Mouse (Mus musculus): ENCODE results near the gene Ube4b.

Gene Ube4b

DNA sequence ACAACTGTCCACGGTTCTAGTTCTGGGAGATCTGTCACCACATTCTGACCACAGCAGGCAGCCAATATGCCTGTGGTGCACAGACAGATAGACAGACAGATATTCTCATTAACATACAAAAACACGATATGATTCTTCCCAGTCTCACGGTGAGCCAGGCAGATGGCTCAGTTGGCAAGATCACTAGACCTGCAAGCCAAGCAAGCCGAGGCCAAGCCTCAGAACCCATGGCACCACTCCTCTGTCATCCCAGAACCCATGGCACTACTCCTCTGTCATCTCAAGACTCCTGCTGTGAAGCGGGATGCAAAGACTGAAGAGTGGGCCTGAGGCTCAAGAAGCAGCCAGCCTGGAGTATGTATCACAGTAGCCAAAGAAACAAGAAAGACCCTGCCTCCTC is 3.0 kb upstream of the Ube4b start:
- no peak for DNase-seq

DNA sequence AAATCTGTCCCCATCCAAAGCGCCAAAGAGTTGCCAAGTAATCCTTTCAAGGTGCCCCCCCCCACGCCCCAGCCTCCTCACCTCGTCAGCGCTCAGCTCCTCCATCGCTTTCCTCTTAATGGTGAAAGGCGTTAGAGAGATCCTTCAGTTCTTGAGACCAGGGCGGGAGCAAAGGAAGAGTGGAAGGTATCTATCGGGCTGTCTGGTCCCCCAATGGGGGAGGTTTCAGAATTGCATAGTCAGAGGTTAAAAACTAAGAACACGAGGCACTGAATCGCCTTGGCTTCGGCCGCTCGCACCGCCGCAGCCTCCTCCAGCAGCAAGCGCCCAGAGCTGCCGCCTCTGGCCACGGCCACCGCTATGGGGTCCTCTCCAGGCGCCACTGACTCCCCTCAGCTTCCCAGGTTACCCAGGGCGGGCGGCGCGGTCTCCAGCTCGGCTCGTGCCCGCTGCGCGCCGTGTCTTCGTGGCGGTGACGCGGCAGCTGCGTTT is 702 bp downstream of the Ube4b start:
- peak; percentile 41 for DNase-seq

DNA sequence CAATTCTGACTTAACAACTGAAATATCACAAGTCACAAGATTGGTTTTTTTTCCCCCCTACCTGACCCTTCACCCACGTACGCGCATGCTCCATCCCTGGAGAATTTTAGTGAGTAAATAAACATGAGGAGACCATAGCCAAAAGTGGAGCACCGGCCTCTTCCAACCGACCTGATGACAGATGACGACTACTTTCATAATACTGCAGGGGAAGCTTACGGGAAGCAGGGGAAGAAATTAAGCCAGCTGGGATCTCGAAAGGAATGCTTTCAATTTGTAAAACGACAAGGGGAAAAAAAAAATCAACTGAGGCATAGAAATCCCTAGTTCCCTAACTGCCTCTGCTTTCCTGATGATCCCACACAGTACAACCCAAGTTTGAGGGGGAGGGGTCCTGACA is 1.8 kb downstream of the Ube4b start:
- DNase-seq, result no peak

DNA sequence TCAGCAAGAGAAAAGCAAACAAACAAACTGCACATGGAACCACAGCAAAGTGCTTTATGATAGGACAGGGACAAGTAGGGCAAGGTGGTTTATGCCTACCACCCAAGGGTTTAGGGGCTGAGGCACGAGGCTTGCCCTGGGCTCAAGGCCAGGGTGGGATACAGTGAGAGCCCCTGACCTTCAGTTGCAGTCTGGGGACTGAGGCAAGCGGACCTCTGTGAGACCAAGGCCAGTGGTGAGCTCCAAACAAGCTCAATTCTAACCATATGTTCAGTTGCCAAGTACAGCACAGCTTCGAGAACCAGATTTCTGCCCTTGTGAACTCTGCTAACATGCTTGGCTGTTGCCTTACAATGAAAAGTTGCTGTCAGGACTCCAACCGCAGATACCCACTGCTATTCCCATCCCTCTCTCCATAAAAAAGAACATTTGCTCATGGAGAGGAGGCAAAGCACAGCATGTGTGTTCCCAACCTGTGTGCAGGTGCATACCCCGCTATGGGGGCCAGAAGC is 8.6 kb downstream of the Ube4b start:
- DNase-seq, result no peak

DNA sequence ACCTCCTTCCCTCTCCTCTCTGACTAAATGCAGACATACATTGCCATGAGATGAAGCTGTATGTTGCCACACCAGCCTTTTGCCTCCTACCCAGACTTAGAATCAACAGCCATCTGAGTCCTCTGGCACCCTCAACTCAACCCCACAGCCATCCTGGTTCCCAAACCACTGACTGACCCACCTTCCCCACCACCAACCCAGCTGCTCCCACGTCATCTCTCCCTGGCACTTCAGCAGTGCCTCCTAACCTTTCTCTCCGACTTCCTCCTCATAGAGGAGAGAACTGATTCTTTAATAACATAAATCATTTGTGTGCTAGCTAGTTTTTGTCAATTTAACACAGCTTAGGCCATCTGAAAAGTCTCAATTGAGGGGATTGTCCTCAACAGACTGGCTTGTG is 9.6 kb downstream of the Ube4b start:
- no peak for DNase-seq

DNA sequence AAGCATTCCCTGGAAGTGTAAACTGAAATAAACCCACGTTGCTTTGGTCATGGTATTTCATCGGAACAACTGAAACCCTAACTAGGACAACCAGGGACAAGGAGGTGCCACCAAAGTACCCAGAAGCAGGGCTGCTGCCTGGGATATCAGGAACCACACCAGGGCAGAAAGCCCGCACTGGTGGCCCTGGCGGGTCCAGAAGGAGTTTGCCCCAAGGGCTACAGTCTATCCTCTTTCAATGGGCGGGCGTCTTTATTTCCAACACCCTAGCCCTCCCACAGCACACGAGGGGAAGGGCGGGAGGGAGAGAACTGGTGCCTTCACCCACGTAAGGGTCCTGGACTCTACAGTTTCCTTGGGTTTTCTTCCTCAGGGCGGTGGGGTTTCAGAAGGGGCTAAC is 10.1 kb downstream of the Ube4b start:
- no peak for DNase-seq

DNA sequence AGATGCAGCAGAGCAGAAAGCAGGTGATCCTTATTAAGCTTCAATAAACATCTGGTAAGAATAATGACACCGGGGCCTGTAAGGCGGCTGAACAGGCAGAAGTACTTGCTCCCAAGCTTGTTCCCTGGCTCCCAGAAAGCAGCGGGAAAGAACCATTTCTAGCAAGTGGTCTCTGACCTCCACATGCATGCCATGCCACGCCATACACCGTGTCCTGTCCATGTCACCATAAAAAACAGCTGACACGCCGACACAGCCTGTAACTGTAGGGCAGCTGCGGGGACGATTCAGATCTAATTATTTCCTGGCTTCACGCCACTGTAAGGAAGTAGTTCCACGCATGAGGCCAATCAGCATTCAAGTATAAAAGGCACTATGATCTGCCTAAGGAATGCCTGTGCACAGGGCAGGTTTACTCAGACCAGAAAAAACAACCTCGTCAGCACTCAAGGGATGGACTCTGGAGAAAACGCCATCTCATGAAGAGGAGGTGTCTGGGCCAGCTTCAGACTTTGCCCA is 10.8 kb downstream of the Ube4b start:
- no peak for DNase-seq

DNA sequence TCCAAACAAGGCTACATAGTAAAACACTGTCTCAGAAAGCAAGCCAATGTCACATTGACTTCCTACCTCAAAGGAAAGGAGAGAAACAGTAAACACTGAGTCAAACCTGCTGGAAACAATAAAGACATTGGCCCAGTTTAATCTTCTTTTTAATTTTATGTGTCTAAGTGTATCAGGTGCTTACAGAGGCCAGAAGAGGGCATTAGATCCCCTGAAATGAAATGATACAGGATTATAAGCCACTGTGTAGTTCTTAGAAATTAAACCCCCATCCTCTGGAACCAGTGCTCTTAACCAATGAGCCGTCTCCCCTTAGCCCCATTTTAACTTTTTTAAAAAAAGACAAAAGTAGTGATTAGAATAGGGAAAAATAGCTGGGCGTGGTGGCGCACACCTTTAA is 12.3 kb downstream of the Ube4b start:
- DNase-seq, result no peak

DNA sequence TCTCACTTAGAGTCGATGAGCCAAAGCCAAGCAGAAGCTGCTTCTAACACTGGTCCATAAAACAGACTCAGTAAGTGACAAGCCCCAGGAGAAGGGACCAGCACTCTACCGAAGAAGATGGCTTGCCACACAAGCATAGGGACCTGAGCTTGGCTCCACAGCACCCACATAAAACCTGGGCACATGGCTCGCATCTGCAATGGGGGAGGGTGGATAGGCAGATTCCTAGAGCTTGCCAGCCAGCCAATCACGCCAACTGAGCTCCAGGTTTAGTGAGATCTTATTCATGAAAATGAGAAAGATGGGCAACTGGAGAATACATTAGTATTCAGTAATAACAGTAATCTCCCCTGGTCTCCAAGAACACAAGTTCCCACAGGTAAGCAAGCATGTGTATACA is 16.8 kb downstream of the Ube4b start:
- no peak for DNase-seq

DNA sequence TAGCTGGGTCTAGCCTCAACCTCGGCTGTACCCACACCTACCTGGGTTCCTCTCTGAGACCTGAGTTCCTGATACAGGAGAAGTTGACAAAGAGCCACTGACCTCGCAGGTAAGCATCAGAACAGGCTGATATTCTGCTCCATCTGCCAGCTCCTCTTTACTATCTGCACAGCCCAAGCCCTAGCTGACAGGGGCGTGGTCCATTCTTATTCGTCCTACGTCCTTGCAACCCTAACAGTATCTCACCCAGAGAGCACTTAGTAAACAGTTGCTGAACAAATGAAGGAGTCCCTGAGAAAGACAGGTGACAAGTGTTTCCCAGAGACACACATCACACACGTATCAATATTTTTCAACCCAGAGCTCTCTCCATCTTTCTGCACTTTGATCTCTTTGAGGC is 18.2 kb downstream of the Ube4b start:
- DNase-seq, result no peak

DNA sequence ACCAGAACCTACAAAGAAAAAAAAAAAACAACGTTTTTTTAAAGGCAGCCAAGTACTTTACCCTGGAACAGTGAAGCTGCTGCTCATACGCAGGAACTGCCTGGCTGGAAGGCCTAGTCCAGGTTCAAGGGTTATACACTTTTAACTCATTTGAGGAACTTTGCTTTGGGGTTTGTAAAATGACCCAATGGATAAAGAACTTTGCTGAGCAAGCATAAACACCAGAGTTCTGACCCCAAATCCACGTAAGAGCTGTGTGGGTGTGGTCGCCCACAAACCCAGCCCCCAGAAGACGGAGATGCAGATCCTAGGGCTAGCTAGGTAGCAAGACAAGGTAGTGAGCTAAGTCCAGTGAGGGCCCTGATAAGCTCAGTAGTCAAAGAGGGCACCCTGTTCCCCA is 19.1 kb downstream of the Ube4b start:
- DNase-seq, result no peak

DNA sequence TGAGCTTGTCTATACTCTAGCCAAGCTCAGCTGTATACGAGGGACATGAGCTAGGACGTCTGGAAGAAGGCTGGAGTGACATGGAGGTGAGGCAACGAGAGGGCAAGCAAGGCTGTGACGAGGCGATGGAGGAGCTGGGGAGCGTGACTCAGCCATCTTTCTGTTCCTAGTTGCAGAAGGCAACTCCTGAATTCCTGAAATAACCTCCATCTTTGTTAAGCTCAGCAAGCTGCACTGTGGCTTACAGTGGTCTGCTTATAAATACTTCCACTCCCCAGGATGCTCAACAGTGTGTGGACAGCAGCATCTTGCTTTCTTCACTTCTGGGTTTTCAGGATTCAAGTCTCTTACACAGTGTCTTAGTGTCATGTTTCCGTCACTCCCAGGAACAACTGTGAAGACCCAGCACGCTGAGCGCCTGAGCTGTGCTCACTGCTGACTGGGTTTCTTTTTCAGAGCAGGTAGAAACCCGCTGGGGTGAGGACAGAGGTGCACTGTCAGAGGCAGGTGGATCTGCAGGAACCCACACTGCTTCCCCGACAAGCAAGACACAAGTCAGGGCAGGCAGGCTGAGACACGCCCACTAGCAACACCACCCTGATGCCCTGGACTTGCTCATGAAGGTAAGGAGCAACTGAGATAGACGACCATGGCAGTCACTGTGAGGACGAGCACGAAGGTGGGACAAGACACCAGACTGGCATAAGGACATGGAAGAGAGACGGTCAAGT is 20.7 kb downstream of the Ube4b start:
- no peak for DNase-seq

DNA sequence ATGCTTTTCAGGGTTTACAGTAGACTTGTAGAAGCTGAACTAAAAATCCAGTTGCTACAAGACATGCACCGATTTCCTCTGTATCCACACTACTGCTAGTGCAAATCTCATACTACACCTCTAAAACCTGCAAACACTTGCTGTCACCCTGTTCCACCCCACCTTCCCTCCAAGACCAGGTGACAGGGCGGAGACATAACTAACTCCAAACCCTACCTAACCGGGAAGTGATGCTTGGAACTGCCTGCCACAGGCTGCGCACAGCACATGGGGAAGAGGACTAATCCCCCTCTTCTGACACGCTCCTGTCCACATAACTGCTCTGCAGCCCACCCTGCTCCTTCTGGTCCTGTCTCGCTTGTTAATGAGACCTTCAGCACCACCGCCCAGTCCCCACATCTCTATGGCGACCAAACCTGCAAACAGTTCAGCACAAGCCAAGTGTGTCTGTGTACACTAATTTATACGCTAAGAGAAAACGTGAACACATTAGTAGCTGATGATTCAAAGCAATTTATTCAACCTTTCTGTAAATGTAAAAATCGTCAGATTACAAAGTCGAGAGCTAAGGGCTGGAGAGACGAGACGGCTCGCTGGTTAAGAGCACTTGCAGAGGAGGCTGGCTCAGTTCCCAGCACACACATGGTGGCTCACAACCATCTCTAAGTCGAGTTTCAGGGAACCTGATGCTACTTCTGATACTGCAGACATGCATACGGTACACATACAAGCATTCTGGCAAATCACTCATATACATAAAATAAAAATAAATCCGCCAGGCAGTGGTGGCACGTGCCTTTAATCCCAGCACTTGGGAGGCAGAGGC is 21.7 kb downstream of the Ube4b start:
- DNase-seq, result peak; percentile 49

DNA sequence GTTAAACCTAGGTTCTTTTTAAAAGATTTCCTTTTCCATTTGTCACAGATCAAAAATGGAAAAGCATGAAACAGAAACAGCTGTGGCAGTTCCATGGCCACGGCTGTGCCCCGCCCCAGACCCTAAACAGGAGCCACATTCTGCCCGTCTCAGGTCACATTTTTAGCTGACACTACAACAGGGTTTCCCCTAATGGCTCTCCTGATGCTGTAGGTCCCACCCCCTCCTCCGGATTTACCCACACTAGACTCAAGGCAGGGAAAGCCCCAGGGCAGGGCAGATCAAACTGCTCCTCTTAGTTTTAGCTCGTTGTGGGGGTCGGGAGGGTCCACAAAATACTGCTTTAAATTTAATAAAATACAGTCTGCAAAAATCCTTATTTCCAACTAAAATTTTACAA is 23.5 kb downstream of the Ube4b start:
- no peak for DNase-seq

DNA sequence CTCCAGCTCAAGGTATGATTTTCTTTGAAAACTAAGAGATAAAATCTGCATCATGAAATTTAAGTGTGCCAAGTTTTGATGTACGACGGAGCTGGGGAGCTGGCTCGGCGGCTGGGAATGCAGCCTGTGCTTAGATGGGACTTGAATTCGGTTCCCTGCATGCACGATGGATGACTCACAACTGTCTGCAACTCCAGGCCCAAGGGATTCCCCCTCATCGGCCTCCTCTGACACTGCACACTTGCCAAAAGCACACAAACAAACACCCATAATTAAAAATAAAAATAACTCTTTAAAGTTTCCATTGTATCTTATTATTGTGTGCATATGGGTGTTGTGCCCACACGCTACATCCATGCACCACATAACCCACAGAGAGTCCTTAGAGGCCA is 25.0 kb downstream of the Ube4b start:
- no peak for DNase-seq

DNA sequence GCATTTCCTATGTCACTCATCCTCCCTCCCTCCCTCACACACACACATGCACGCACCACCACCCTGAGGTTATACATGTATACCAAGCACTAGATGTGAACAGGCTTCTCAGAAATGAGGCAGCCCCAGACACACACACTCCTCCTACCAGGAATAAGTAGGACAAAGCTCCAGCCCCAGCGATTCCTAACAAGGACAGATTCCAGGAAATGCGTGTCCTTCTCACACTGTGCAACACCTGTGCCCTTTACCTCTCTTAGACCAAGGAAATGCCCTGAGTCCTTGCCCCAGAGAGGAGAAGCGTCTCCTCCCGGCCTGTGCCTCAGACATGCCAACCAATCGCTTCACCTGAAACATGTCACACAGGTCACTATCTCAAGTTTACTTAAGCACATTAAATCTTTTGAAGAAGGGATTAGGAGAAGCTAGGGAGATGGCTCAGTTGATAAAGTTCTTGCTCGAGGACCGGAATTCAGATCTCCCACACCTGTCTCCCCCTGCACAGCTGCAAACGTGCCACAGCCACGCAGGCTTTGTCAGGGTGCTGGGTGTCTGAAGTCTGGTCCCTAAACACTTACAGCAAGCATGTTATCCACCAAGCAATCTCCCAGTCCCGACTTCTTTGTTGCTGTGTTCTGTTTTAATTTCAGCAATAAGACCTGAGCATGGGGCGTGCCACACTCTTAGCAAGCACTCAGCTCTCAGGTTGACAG is 25.5 kb downstream of the Ube4b start:
- DNase-seq, result no peak

DNA sequence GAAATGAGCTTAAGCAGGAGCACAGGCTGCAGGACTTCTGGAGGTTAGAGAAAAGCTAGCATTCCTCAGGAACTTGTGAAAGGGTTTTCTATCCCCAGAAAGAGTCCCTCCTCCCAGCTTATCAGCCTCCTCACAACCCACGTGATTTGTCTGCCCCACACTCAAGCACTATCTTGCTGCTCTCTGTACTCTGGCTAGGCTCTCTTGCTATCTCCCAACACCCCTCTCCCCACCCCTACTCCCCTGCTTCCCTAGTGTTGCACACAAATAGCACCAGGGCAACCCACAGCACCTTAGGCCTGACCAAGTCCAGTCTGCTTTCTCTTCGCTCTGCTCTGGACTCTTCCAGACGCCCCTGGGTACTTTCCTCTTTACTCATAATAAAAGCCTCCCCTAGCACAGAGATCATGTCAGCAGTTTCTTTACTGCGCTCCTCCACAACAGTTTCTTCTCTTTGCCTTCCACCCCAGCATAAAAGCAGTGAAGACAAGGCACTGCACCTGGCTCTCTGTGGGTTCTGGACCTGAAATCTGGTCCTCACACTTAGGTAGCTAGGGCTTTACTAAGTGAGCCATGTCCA is 27.1 kb downstream of the Ube4b start:
- no peak for DNase-seq

DNA sequence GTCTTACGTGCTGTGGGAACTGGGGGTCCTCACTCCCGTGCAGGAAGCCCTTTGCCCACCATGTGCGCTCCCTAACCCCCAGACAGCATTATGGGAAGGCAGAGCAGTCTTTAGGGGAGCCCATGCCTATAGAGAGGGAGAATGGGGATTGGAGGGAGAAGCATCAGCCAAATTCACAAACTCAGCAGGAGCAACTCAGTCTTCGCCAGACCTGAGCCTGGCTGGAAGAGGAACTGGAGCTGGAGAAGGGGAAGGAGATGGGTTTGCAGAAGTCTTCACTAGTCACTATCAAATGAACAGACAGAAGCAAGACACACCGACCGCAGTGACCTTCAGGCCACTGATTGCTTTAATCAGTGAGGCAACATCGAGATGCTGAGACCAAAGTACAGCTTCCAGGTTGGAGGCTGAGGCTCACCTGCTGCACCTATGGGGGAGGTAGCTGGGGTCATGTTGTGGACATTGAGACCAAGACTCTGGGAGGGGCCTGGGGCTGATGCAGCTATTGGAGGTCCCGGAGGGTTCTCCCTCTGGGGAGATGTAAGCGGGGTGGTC is 28.3 kb downstream of the Ube4b start:
- no peak for DNase-seq

DNA sequence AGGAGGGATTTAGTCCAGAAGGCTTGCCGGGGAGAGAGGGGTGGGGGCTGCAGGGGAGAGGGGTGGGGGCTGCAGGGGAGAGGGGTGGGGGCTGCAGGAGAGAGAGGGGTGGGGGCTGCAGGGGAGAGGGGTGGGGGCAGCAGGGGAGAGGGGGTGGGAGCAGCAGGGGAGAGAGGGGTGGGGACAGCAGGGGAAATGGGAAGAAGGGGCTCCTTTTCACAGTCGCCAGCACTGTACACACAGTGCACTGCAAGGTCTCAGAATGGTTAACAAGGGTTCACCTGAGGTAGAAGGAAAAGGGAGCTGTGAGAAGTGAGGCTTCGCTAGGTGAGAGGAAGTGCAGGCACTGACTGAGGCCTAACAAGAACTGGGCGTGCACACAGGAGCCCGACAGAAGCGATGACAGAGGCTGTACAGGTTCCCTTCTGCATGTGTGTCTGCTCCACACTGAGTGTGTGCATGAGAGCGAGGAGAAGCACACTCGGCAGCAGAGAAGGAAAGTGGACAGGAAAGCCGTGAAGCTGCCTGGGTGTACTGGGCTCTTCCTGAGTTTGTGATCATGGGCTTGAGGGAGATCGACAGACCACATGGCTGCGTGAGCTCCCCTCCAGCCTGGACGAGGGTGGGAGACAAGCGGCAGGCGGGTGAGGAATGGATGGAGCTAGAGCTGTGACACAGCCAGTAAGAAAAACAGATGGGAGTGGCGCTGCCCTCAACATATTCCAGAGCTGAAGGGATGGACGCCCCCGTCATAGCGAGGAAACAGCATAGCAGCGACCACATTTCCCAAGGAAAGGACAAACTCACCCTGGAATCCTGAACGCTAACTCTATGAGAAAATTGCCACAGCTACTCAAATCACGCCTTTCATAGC is 29.9 kb downstream of the Ube4b start:
- DNase-seq, result no peak

DNA sequence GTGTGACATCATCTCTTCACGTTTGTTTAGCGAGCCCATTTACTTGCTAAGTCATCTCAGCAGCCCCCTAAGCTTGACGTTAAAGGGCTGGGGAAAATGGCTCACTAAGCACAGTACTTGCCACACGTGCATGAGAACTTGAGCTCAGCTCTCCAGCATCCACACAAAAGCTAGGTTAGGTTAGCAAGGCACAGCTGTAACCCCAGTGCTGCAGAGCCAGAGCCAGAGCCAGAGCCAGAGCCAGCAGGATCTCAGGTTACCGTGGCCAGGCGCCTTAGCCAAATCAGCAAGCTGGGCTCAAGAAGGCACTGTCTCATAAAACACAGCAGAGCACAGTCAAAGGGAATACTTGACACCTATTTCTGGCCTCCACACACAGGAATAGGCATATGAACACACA is 31.0 kb downstream of the Ube4b start:
- DNase-seq, result no peak

DNA sequence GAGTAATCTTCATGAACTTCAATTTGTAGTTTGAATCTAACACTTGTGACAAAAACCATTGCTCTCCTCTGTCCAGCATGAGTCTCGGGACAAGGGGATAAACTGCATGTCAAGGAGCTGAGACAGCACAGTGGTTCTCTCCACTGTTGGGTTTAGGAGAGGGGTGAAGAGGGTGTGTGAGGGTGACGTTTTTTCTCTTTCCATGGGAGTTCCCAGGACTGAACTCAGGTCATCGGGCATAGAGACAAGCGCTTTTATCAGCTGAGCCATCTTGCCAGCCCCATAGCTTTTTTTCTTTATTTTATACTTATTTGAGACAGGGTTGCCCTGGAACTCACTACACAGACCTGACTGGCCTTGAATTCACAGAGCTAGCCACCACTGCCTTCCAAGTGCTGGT is 32.3 kb downstream of the Ube4b start:
- no peak for DNase-seq
